Mouse (Mus musculus) forebrain, embryonic 14.5 days (tissue): ENCODE results near the gene Lce3f. TPM values are rescaled to one million over a fixed set of nuclear protein-coding genes. Genes with fewer than 3 reads are reported as not detected.

Experiments used
- ATAC-seq: fragments of 200-750 bp; cut with Nextera tagmentation; 2 replicates; pipeline ENCODE4 v1.8.0; 2017; ENCODE audit warnings: mild to moderate bottlenecking, moderate library complexity
- DNase-seq: peaks from one replicate; pipeline ENCODE4 v3.0.0-alpha.2; 2015; ENCODE audit warnings: low spot score
- H3K27ac ChIP-seq: fragments of 300-500 bp; sonication (generic); 2 replicates; pipeline ENCODE4 v1.5.1; 2014; ENCODE audit warnings: low read depth, mild to moderate bottlenecking, control low read depth, low read length, moderate library complexity
- H3K27me3 ChIP-seq: fragments of 300-500 bp; sonication (generic); replicated peaks from 2 replicates; pipeline ENCODE4 v1.6.1; 2014; ENCODE audit warnings: low read length, control low read depth, mixed read lengths; ENCODE audit not compliant: control insufficient read depth, insufficient read depth
- H3K36me3 ChIP-seq: fragments of 300-500 bp; sonication (generic); 2 replicates; pipeline ENCODE4 v1.6.1; 2014; ENCODE audit warnings: low read length, control low read depth; ENCODE audit not compliant: control insufficient read depth, insufficient read depth
- H3K4me1 ChIP-seq: fragments of 300-500 bp; sonication (generic); 2 replicates; pipeline ENCODE4 v1.6.1; 2014; ENCODE audit warnings: antibody characterized with exemption, low read length, control low read depth; ENCODE audit not compliant: control insufficient read depth, insufficient read depth
- H3K4me2 ChIP-seq: fragments of 300-500 bp; sonication (generic); 2 replicates; pipeline ENCODE4 v1.6.1; 2014; ENCODE audit warnings: mild to moderate bottlenecking, control low read depth, low read length
- H3K4me3 ChIP-seq: fragments of 300-500 bp; sonication (generic); 2 replicates; pipeline ENCODE4 v1.5.1; 2014; ENCODE audit warnings: low read depth, low read length, control low read depth
- H3K9ac ChIP-seq: fragments of 300-500 bp; sonication (generic); 2 replicates; pipeline ENCODE4 v1.6.1; 2014; ENCODE audit warnings: mild to moderate bottlenecking, low read length, control low read depth, moderate library complexity
- H3K9me3 ChIP-seq: fragments of 300-500 bp; sonication (generic); replicated peaks from 2 replicates; pipeline ENCODE4 v1.6.1; 2016; ENCODE audit warnings: low read length, control low read depth, mixed read lengths; ENCODE audit not compliant: control insufficient read depth
- WGBS: fragments of 180-500 bp; shearing (Covaris S2); extraction: QIAGEN DNeasy Blood & Tissue Kit; methylation state at CpG from one replicate; pipeline ENCODE4 v1.1.7; 2014; 5-methylcytosine and 5-hydroxymethylcytosine counted together
- polyA plus RNA-seq: library from polyadenylated mRNA; unstranded; fragments of >200 nt; fragmentation: Nextera tagmentation; extraction: Ambion mirVana; gene quantifications from 2 replicates; pipeline ENCODE4 v1.2.1, GENCODE M21; 2014

Lce3f gene
- polyA plus RNA-seq, 1 experiment from 2014 or later: not detected

DNA sequence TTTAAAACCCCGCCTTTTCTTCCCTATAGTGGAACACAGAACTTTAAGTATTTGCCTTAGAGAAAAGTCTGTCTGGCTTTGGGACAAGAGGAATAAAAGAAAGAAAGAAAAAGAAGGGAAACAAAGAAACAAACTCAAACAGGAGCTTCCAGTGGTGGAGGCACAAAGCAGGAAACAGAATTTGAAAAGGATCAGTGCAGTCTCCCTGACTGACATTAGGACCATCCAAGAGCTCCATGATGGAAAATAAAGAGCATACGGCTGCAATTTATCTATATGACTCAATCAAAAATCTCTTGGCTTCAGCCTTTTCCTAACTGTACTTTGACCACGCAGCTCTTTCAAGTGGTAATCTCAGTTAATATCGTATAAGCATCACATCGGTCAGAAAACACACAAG, 22.8 kb downstream of the Lce3f start:
- peak overlapping the region; percentile 62 for H3K9ac ChIP-seq
- peak; percentile 47 for ATAC-seq
- no peak overlapping the region for H3K27ac ChIP-seq
- H3K9me3 ChIP-seq: no peaks in the 10 kb centered on the region
- 21% methylated on average over 5 of the region's 5 CpGs for WGBS
- peak overlapping the region; percentile 75 for H3K4me2 ChIP-seq
- H3K36me3 ChIP-seq: no peaks in the 10 kb centered on the region
- H3K4me3 ChIP-seq: peak overlapping the region; percentile 42
- no peaks in the 10 kb centered on the region for H3K27me3 ChIP-seq
- no peaks in the 10 kb centered on the region for H3K4me1 ChIP-seq
- DNase-seq: no peak

- Histone ChIP-seq H3K9ac (peak within 1 kb of the TSS; percentile 62), H3K36me3 (no peaks in the 10 kb centered on the region), H3K27me3 (no peaks in the 10 kb centered on the region), H3K27ac (no peak within 1 kb of the TSS), H3K4me1 (no peaks in the 10 kb centered on the region), H3K9me3 (no peaks in the 10 kb centered on the region), H3K4me2 (peak within 1 kb of the TSS; percentile 75), H3K4me3 (peak within 1 kb of the TSS; percentile 42)
- DNase-seq (no peak), ATAC-seq (no peak)
- whole genome bisulfite sequencing: 50% methylated on average over 4 of the region's 4 CpGs
These were observed 23.6 kb downstream of the Lce3f start, which contains the start of gene Crct1 for GRCm38 (mm10) chr3:93015460-93016104. Gene Crct1, minus strand, starts transcription at chr3:93015687.

DNA sequence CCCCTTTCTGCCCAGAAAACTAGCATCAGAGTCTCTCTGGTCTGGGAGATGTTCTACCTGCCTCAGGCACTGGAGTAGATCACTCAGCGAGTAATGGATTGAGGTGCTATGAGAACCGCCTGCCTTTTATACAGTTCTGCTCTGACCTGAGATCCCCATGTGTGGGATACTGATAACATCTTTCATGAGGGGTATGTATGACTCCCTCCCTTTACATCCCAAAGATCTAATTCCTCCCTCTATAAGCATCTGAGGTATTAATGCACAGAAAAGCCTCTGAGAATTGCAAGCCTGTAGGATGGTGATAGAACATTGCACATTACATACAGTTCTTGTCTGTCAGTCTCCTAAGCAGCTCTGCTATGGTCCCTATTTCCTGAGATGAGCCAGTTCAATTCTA, 26.9 kb downstream of the Lce3f start, which contains the start of gene Lce1m:
Gene Lce1m (minus strand): TSS at position 101 of the 400 bp plus-strand sequence.
- DNase-seq (no peak), ATAC-seq (no peak)
- Histone ChIP-seq H3K9ac (no peak within 1 kb of the TSS), H3K4me2 (no peak within 1 kb of the TSS), H3K27me3 (no peaks in the 10 kb centered on the region), H3K4me3 (no peak within 1 kb of the TSS), H3K9me3 (no peaks in the 10 kb centered on the region), H3K36me3 (no peaks in the 10 kb centered on the region), H3K27ac (no peak within 1 kb of the TSS), H3K4me1 (no peaks in the 10 kb centered on the region)
- 91% methylated on average over 2 of the region's 2 CpGs for WGBS

DNA sequence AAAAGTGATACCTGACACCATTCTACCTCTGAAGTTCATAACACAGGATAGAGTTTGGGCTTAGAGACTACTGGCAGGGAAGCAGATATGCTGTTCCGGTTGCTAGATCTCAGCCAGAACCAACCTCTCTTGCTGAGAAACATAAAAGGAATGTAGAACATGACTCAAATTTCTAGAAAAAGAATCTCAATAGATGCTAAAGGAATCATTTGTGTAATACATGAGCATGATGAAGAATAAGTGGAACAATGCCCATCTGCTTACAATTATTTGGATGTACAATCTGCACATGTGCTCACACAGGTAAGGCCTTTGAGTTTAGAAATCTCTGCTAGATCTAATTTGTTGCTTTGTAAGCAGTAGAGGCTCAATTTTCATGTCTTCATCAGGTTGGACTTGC, 29.1 kb downstream of the Lce3f start:
- 86% methylated on average over 1 of the region's 1 CpGs for WGBS

GRCm38 (mm10) chr3:93023411-93024184, 31.6 kb downstream of the Lce3f start:
- Histone ChIP-seq H3K9me3 (no peaks in the 10 kb centered on the region), H3K4me1 (no peaks in the 10 kb centered on the region), H3K4me2 (no peak overlapping the region), H3K27me3 (no peaks in the 10 kb centered on the region), H3K4me3 (no peak overlapping the region), H3K27ac (no peak overlapping the region), H3K9ac (no peak overlapping the region), H3K36me3 (no peaks in the 10 kb centered on the region)
- ATAC-seq: no peak
- 84% methylated on average over 3 of the region's 3 CpGs for WGBS
- DNase-seq: no peak

More for the DNA sequence above, 29.1 kb downstream of the Lce3f start:
- Histone ChIP-seq H3K27ac (no peak overlapping the region), H3K4me2 (no peak overlapping the region), H3K36me3 (no peaks in the 10 kb centered on the region), H3K27me3 (no peaks in the 10 kb centered on the region), H3K4me1 (no peaks in the 10 kb centered on the region), H3K4me3 (no peak overlapping the region), H3K9ac (no peak overlapping the region), H3K9me3 (no peaks in the 10 kb centered on the region)
- no peak for DNase-seq
- no peak for ATAC-seq

- H3K4me2 ChIP-seq: no peak overlapping the region
- no peak overlapping the region for H3K9ac ChIP-seq
- H3K36me3 ChIP-seq: no peaks in the 10 kb centered on the region
- H3K9me3 ChIP-seq: no peaks in the 10 kb centered on the region
- H3K27me3 ChIP-seq: no peaks in the 10 kb centered on the region
- no peaks in the 10 kb centered on the region for H3K4me1 ChIP-seq
- 89% methylated on average over 2 of the region's 2 CpGs for WGBS
- ATAC-seq (no peak), DNase-seq (no peak)
- H3K4me3 ChIP-seq: no peak overlapping the region
- H3K27ac ChIP-seq: no peak overlapping the region
These were observed 33.5 kb downstream of the Lce3f start for GRCm38 (mm10) chr3:93025486-93025885.

GRCm38 (mm10) chr3:93031450-93031849, 39.4 kb downstream of the Lce3f start:
- Histone ChIP-seq H3K4me1 (no peaks in the 10 kb centered on the region), H3K4me3 (no peak overlapping the region), H3K27me3 (no peaks in the 10 kb centered on the region), H3K36me3 (no peaks in the 10 kb centered on the region), H3K4me2 (no peak overlapping the region), H3K9me3 (no peaks in the 10 kb centered on the region), H3K27ac (no peak overlapping the region), H3K9ac (no peak overlapping the region)
- WGBS: 58% methylated on average over 5 of the region's 5 CpGs
- DNase-seq (peak; percentile 87), ATAC-seq (peak; percentile 91)
